Mouse (Mus musculus): Measurements from ENCODE around the gene Lhfpl2. TPM values are rescaled to one million over a fixed set of nuclear protein-coding genes. Genes with fewer than 3 reads are reported as not detected.

Lhfpl2 gene
- polyA plus RNA-seq, 1 experiment from 2014 or later, result 23.4 TPM

DNA sequence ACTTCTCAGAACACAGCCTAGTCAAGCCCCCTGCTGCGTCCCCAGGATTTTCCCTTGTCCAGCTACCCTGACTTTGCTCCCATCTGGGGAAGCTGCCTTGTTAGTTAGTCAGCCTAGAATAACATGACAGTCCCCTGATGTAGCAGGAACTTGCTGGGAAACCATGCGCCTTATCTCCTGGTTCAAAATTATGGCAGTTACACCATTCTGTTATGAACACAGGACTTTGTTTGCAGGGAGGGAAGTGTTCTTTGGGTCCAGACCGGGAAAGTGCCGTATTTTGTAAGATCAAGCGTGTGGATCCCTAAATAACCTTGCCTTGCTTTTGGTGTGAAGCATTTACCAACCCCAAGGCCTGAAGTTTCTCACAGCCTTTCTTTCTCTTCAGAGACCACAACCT is 114.0 kb downstream of the Lhfpl2 start:
- no peak overlapping the region for H3K9ac ChIP-seq (ENCODE audit: low read length)
- no peak overlapping the region for H3K4me2 ChIP-seq (ENCODE audit: low read depth, low read length)
- no peaks in the 10 kb centered on the region for H3K9me3 ChIP-seq (replicated peaks; ENCODE audit: control insufficient read depth, low read length)
- H3K4me3 ChIP-seq (ENCODE audit: low read length), result no peak overlapping the region
- no peaks in the 10 kb centered on the region for H3K27me3 ChIP-seq (ENCODE audit: control insufficient read depth, insufficient read depth, low read length)
- H3K27ac ChIP-seq (ENCODE audit: low read length), result peak overlapping the region; percentile 25
- 51% methylated on average over 5 of the region's 5 CpGs for WGBS
- no peak for ATAC-seq (replicated peaks; ENCODE audit: extremely low read depth, insufficient read depth, low FRiP score)
- peaks cover 38% of the 10 kb centered on the region for H3K4me1 ChIP-seq (ENCODE audit: control insufficient read depth, insufficient read depth, low read length)
- H3K36me3 ChIP-seq (ENCODE audit: control insufficient read depth, insufficient read depth), result no peaks in the 10 kb centered on the region

DNA sequence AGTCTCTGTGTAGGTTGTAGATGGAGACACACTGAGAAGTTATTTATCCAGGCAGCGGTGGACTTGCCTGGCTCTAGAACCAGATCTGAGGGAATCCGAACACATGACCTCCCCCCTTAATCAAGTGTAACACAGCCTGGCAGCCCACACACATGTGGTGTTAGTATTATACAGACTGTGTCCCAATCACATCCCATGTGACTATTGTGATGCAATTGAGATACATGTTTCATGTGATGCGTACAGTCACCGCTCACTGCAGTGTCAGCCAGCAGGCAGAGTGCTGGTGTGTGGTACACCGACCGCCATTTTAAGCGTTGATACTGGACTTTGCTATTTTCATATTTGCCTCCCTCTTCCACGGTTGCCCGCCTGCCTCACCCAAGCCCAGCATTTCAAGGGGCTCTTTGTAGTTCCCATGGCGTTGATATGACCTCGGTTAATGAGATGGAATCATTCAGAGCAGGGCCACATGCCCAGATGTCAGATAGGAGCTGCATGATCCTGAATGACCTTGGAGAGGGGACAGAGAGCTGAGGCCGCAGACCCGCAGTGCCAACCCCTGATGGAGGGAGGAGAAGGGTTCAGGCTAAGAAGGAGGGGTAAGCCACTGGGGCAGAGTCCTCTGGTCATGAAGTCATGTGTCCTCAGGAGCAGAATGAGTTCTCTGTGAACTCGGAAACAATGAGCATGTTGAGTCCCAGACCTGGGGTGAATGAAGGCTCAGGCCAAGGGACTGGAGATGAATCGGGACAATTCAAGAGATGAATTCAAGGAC is 115.1 kb downstream of the Lhfpl2 start:
- Histone ChIP-seq H3K36me3 (ENCODE audit: control insufficient read depth, insufficient read depth) (no peaks in the 10 kb centered on the region), H3K4me2 (ENCODE audit: low read depth, low read length) (no peak overlapping the region; the same call in 1 of the 2 replicates), H3K9ac (ENCODE audit: low read length) (no peak overlapping the region), H3K9me3 (replicated peaks; ENCODE audit: control insufficient read depth, low read length) (no peaks in the 10 kb centered on the region), H3K4me3 (ENCODE audit: low read length) (no peak overlapping the region), H3K27ac (ENCODE audit: low read length) (0 out of 2 replicates have a peak overlapping the region, but pooled peaks have one; percentile 13), H3K4me1 (ENCODE audit: control insufficient read depth, insufficient read depth, low read length) (peaks cover 39% of the 10 kb centered on the region), H3K27me3 (ENCODE audit: control insufficient read depth, insufficient read depth, low read length) (no peaks in the 10 kb centered on the region)
- 71% methylated on average over 15 of the region's 15 CpGs for whole genome bisulfite sequencing
- no peak for ATAC-seq (replicated peaks; ENCODE audit: extremely low read depth, insufficient read depth, low FRiP score)

DNA sequence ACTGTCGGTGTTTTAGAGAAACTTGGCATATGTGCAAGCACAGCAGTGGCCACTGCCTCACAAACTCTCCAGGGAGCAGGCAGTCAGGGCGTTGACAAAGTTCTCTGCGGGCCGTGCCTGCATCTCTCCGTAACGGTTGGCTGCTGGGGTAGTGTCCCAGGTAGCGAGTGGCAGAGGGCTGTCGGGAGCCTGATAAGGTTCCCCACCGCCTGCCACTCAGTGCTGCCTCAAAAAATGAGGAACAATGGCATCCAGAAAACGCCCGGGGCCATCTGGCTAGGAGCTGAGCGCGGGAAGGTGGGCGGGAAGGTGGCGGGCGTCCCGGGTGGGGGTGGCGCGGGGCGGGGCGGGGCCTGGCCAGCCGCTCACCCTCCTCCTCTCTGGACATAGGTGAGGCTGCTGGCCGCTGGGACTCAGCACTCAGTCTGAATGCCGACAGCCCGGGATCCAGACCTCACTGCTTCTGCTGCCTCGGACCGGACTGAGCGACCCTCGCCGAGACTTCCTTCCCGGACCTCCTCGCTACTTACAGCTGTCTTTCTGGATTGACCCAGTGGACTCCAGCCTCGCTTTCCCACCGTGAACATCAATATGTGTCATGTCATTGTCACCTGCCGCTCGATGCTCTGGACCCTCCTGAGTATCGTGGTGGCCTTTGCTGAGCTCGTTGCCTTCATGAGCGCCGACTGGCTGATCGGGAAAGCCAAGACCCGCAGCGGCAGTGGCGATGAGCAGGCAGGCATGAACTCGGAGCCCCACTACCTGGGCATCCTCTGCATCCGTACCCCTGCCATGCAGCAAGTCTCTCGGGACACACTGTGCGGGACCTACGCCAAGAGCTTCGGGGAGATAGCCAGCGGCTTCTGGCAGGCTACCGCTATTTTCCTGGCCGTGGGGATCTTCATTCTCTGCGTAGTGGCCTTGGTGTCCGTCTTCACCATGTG is 116.3 kb downstream of the Lhfpl2 start:
- Histone ChIP-seq H3K4me1 (ENCODE audit: control insufficient read depth, insufficient read depth, low read length) (peaks cover 40% of the 10 kb centered on the region), H3K4me2 (ENCODE audit: low read depth, low read length) (peak overlapping the region; percentile 99), H3K9me3 (replicated peaks; ENCODE audit: control insufficient read depth, low read length) (no peaks in the 10 kb centered on the region), H3K36me3 (ENCODE audit: control insufficient read depth, insufficient read depth) (no peaks in the 10 kb centered on the region), H3K9ac (ENCODE audit: low read length) (peak overlapping the region; percentile 59), H3K27me3 (ENCODE audit: control insufficient read depth, insufficient read depth, low read length) (no peaks in the 10 kb centered on the region), H3K27ac (ENCODE audit: low read length) (peak overlapping the region; percentile 56), H3K4me3 (ENCODE audit: low read length) (peak overlapping the region; percentile 64)
- 2% methylated on average over 51 of the region's 55 CpGs for WGBS
- peak; percentile 12; the same call in 1 of the 2 replicates for ATAC-seq (replicated peaks; ENCODE audit: extremely low read depth, insufficient read depth, low FRiP score)

DNA sequence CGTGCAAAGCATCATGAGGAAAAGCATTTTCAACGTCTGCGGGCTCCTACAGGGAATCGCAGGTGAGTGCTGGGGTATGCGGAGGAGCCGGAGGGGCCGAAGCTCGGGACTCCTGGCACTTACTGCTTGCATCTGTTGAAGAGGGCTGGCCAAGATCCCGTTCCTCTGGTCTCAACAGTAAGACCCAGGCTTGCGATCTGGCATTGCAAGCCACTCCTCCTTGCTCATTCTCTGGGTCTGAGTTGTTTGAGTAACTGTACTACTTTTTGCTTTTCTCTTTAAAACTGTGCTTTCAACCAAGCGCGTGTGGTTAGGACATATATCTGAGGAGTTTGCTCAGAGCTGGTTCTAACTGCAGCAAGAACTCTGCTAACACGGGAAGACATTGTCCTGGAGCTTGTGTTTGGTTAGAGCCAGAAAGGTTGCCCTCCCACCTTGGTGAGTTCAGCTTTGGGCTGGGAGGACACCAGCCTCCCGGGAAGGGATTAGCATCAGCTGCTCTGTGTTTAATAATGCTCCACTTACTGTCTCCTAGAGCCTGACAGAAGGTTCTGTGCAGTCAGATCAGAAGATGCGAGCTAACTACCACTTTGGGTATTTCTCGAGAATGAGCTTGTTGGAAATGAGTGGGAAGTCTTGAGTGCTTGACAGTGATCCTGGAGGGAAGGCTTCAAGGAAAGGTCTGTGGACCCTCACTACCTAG is 117.1 kb downstream of the Lhfpl2 start:
- peaks cover 36% of the 10 kb centered on the region for H3K4me1 ChIP-seq (ENCODE audit: control insufficient read depth, insufficient read depth, low read length)
- H3K36me3 ChIP-seq (ENCODE audit: control insufficient read depth, insufficient read depth), result no peaks in the 10 kb centered on the region
- peak overlapping the region; percentile 64 for H3K4me3 ChIP-seq (ENCODE audit: low read length)
- H3K4me2 ChIP-seq (ENCODE audit: low read depth, low read length), result peak overlapping the region; percentile 99
- no peak for ATAC-seq (replicated peaks; ENCODE audit: extremely low read depth, insufficient read depth, low FRiP score)
- H3K9ac ChIP-seq (ENCODE audit: low read length), result peak overlapping the region; percentile 59
- H3K9me3 ChIP-seq (replicated peaks; ENCODE audit: control insufficient read depth, low read length), result no peaks in the 10 kb centered on the region
- no peaks in the 10 kb centered on the region for H3K27me3 ChIP-seq (ENCODE audit: control insufficient read depth, insufficient read depth, low read length)
- H3K27ac ChIP-seq (ENCODE audit: low read length), result peak overlapping the region; percentile 56
- WGBS, result 28% methylated on average over 16 of the region's 16 CpGs

DNA sequence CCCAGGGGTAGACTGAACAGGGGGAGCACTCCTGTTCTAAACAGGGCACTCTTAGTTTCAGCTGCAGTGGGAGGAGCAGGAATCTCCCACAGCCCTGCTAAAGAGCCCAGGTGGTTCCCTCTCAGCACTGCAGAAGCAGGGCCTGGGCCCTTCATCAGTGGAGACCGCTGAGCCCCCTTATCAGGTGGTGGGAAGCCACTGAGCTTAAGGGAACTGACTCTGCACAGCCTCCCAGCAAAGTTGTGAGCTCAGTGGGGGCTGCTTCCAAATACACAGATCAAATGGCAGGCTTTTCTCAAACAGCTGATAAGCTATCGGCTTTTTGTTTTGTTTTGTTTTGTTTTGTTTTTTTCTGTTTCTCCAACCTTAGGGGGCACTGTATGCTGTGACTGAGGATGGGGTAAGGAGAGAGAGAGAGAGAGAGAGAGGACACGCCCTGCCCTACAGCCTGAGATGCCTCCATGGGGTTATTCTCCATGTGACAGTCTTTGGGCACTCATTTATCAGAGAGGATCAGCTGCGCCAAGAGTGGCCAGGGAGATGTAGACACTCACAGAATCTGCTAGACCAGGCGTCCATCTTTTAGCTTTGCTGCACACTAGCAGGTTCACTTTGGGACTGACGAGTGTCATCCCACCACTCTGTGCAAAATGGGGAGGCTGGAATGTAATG is 117.9 kb downstream of the Lhfpl2 start:
- H3K4me1 ChIP-seq (ENCODE audit: control insufficient read depth, insufficient read depth, low read length), result peaks cover 36% of the 10 kb centered on the region

DNA sequence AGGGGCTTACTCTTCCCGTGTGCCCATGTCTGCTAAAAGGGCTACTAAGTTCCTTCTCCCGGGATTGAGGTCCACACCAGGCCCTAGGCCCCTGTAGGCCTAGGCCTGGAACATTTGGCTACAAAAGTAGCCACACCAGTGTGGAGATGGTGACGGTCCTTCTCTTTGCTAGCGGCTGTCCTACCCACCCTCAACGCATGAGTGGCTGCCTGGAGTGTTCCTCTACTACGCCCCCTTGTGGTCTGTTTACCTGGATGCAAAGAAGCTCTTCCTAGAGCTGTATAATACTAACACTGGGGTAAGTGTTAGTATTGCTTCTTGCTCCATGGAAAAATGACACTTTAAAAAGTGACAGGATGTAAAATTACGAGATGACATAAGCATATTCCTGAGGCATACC is 119.6 kb downstream of the Lhfpl2 start:
- Histone ChIP-seq H3K27ac (ENCODE audit: low read length) (no peak overlapping the region; the same call in 1 of the 2 replicates), H3K9me3 (replicated peaks; ENCODE audit: control insufficient read depth, low read length) (no peaks in the 10 kb centered on the region), H3K36me3 (ENCODE audit: control insufficient read depth, insufficient read depth) (no peaks in the 10 kb centered on the region), H3K4me1 (ENCODE audit: control insufficient read depth, insufficient read depth, low read length) (peaks cover 31% of the 10 kb centered on the region), H3K4me2 (ENCODE audit: low read depth, low read length) (peak overlapping the region; percentile 34; the same call in 1 of the 2 replicates), H3K4me3 (ENCODE audit: low read length) (peak overlapping the region; percentile 26; the same call in 1 of the 2 replicates), H3K9ac (ENCODE audit: low read length) (no peak overlapping the region; the same call in 1 of the 2 replicates), H3K27me3 (ENCODE audit: control insufficient read depth, insufficient read depth, low read length) (no peaks in the 10 kb centered on the region)
- no peak for ATAC-seq (replicated peaks; ENCODE audit: extremely low read depth, insufficient read depth, low FRiP score)
- WGBS, result 48% methylated on average over 7 of the region's 7 CpGs

More for the DNA sequence above, 117.9 kb downstream of the Lhfpl2 start:
- ATAC-seq (replicated peaks; ENCODE audit: extremely low read depth, insufficient read depth, low FRiP score), result peak; percentile 33
- H3K27ac ChIP-seq (ENCODE audit: low read length), result peak overlapping the region; percentile 56
- H3K36me3 ChIP-seq (ENCODE audit: control insufficient read depth, insufficient read depth), result no peaks in the 10 kb centered on the region
- peak overlapping the region; percentile 64 for H3K4me3 ChIP-seq (ENCODE audit: low read length)
- H3K27me3 ChIP-seq (ENCODE audit: control insufficient read depth, insufficient read depth, low read length), result no peaks in the 10 kb centered on the region
- no peaks in the 10 kb centered on the region for H3K9me3 ChIP-seq (replicated peaks; ENCODE audit: control insufficient read depth, low read length)
- H3K9ac ChIP-seq (ENCODE audit: low read length), result peak overlapping the region; percentile 59; the same call in 1 of the 2 replicates
- peak overlapping the region; percentile 99 for H3K4me2 ChIP-seq (ENCODE audit: low read depth, low read length)
- 62% methylated on average over 6 of the region's 6 CpGs for WGBS

DNA sequence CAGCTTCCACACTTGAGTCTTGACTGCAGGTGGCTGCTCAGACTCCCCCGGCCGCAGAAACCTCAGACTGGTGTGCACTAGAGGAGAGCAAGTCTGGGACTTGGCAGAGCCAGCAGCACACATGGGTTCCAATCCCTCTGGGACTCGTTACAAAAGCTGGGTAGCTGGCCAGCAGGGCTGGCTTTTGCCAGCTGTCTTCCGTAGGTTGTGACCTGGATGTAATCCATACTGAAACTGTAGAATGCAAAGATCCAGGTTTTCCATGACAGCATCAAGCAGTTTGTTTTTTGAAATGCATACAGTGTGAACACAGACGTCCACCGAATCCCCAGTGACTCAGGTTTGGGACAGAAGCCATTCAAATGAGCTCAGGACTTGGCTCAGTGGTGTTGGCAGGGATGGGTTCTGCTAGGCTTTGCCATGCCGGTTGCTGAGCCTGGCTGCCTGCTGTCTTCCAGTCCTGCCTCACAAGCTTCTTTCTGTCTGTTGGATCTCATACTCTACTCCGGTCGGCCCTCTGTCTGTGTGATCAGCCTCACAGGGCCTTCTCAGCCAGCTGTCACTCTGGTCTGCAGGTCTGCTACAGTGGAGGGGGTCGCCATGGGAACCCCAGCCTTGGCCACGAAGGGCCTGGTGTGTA is 120.9 kb downstream of the Lhfpl2 start:
- no peak overlapping the region for H3K4me3 ChIP-seq (ENCODE audit: low read length)

More for the DNA sequence above, 120.9 kb downstream of the Lhfpl2 start:
- H3K9me3 ChIP-seq (replicated peaks; ENCODE audit: control insufficient read depth, low read length), result no peaks in the 10 kb centered on the region
- H3K27me3 ChIP-seq (ENCODE audit: control insufficient read depth, insufficient read depth, low read length), result no peaks in the 10 kb centered on the region
- no peaks in the 10 kb centered on the region for H3K36me3 ChIP-seq (ENCODE audit: control insufficient read depth, insufficient read depth)
- WGBS, result 57% methylated on average over 11 of the region's 11 CpGs
- H3K9ac ChIP-seq (ENCODE audit: low read length), result no peak overlapping the region
- no peak; the same call in 1 of the 2 replicates for ATAC-seq (replicated peaks; ENCODE audit: extremely low read depth, insufficient read depth, low FRiP score)
- no peak overlapping the region for H3K4me2 ChIP-seq (ENCODE audit: low read depth, low read length)
- peaks cover 18% of the 10 kb centered on the region for H3K4me1 ChIP-seq (ENCODE audit: control insufficient read depth, insufficient read depth, low read length)
- H3K27ac ChIP-seq (ENCODE audit: low read length), result peak overlapping the region; percentile 66

All from heart, embryonic 16.5 days (tissue).